Mouse (Mus musculus): ENCODE data around the gene Btbd35f22.
"Not testable (repeated sequence)": the region's sequence is repeated elsewhere in the genome, so short reads cannot be mapped to it uniquely, and the experiment has no call there.

Btbd35f22 gene

GRCm38 (mm10) chrX:32047529-32047928 is at the start of gene Btbd35f22:
Gene Btbd35f22 (plus strand): TSS chrX:32047829.
- not testable (repeated sequence) for DNase-seq (ENCODE audit: low read depth, low spot score)
